Mouse (Mus musculus) heart, adult 9 months (tissue): ENCODE results near the gene Shkbp1.

ENCODE experiments used
- DNase-seq, 2 experiments: peaks; one replicate each; pipeline ENCODE4 v3.0.0; 2022; ENCODE audit warnings: low spot score in 2 of 2

Shkbp1 gene

DNA sequence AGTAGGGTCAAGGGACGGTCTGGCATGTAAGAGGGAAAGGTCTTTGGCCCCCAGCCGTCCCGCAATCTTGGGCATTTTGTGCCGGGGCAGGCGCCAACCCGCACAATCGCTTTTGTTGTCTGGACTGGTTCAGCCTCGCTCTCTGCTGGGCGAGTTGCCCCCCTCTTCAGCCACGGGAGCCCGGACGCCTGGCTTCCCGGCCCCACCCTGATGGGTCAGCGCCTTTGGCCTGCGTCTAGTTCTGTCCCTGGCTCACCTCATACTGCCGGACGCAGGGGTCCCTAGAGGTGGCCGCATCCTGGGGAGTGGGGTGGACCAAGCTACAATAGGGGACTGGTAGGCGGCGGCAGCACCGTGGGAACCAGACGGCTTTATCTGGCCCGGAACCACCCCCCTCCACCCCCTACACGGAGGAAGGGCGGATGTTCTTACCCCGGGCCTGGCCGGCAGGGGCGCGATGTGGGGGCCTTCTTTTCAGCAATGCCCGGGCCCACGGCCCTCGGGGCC lies 21.4 kb downstream of the Shkbp1 start:
- DNase-seq, result peak; percentile 88 to 91

DNA sequence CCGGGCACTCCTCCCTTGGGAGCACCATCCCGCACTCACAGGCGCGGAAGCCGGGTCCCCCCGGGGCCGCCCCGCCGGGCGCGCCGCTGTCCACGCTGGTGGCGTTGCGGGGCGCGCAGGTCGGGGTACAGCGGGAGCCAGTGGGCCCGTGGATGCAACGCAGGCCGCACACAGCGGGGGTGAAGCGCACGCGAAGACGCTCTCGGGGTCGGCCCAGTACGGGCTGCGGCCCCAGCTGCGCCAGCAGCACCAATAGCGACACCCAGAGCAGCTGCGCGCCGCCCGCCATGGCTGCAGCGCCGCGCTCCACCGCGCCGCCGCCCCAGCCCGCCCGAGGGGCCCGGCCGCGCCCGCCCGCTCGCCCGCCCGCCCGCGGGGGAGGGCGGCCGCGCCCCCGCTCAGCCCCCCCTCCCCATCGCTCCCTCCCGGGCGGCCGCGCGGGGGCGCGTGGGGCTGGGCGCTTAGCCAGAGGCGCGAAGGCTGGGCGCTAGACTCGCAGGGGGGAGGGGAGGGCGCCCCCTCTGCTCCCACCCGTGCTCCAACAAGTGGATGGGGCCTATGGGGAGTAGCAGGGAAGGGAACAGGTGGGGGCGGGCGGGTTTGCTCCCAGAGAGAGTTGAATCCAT lies 22.4 kb downstream of the Shkbp1 start:
- peak; percentile 59 to 67 for DNase-seq

DNA sequence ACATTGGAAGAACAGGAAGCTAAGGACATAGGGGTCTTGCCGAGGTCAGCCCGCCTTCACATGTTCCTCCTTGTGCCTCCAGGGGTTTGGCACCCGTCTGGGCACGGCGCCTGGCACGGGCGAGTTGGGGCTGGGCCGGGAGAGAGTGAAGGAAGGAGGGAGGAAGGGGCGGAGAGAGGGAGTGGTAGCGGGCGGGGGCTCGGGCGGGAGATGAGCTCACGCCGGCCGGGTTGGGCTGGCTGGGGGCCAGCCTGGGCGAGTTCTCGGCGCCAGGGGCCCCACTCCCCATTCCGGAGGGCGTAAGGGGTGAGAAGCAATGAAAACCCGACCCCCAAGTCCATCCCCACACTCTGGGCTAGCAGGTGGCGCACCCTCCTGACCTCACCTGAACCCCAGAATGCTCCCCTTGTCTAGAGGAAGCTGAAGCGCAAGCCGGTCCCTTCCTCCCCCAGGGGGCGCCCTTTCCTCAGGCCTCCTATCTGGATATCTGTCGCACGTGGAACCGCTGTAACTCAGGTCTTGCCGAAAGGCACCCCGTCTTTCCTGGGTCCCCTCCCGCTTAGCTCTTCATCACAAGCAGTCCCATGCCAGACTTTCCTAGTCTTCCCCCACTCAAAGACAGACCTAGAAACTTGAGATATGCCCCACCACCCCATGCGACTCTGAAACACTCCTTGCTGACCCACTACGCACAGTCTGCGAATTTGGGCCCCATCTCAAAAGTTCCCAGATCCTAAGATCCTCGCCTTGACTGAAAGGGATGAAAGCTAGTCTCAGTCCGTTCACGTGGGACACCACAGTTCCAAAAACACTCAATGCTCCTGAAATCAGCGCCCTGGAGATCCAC lies 23.2 kb downstream of the Shkbp1 start:
- DNase-seq, result peak; percentile 91 to 94

DNA sequence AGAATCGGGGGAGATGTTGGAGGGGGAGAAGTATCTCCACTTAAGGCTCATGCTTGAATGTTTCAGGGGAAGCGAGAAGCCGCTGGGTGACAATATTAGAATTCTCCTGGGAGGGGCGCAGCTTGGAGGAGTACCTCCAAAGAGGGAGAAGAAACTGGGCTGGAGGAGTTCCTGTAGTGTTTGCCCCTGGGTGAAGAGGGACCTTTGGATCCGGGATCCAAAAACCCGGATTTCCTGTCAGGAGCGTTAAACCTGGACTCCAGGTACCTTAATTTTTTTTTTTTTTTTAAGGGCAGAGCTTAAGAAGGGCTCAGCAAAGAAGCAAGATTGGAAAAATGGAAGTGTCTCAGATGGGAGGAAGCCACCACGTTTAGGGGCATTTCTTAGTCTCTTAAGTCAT lies 24.0 kb downstream of the Shkbp1 start:
- DNase-seq, result peak in 1 of 2 experiments; percentile 41

DNA sequence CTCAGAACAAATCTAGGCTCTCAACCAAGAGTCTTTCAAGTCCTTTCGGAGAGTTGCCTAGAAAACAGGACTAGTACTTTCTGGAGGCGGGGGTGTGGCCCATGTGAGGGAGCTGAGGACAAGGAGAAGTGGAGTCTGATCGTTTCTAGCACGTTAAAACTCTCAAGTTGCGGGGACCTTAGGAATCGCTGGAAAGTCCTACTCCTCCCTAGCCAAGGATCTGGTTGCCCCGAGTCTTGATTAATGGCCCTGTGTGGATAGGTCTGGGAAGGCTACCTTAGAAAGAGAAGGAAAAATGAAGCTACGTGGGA lies 24.3 kb downstream of the Shkbp1 start:
- no peak for DNase-seq

DNA sequence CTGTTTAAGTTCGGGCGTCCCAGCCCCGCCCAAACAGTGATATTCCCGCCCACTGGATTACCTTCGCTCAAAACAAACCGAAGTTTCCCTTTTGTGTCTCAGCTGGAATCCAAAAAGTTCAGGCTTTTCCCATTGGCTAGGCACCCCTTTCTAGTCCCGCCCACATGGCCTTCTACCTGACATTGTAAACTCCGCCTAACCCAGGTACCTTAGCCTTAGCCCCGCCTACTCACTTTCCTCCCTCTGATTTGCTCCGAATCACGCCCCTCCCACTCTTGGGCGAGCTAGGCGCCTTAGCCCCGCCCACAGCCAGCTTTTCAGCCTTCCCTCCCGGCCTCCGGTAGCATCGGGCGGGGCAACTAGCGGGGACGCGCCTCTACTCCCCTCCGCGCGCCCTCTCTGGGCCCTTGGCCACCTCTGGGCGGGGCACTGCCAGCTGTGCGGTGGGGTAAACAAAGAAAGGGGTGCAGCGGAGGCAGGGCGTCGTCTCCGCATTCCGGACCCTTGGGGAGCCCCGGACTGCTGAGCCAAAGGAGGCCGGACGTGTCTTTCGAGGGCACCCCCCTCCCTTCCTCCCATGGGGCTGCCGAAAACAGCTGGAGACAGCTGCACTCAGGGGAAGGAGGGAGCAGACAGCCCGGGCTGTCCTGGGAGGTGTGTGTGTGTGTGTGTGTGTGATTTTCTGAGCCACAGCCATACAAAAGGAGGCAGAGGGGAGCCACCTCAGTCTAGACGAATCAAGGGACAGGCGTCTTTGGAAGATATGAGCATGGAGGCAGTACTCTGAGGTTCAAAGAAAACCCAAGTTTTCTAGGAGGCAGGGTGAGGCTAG lies 24.9 kb downstream of the Shkbp1 start:
- peak; percentile 97 to 98 for DNase-seq

DNA sequence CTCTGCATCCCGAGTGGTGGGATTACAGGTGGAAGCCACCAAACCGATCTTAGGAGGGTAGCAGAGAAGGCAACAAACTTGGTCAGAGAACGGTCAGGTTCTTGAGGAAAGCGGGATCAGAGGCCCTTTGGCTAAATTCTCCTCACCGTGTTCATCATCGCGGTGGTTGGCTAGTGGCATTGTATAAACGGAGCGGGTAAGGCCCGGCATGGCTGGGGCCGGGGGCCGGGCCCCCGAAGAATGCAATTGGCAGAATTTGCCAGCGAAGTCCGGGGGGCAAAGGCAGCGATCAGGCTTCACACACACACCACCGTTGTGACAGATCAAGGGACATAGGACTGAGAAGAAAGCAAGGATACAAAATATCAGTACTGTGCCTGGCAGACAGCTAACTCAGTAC lies 25.8 kb downstream of the Shkbp1 start:
- DNase-seq, result no peak

DNA sequence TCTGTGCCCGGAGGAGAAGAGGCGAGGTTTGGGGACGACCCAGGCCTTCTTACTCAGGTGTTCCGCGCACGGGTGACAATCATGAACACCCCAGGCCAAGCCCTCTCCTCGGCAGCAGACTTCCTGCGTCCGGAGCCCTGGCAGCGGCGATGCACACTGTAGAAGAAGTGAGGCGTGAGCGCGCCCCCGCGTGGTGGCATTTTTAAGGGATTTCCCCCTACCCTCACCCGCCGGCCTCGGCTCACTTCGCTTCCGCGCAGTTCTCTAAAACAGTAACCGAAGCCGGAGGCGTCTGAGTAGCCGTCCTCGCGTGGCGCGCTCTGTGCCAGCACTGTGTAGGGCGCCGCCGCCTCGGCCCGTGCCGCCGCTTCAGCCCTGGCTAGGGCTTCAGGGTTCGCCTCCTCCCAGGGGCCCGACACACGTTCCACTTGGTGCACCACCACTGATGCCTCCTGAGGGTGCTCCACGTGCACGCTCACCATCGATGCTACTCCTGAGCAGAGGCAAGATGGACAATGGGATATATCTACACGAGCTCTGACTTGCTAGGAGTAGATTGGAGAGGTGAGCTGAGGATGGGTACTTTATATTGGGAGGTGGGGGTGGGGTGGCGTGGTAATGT lies 26.4 kb downstream of the Shkbp1 start:
- DNase-seq, result peak; percentile 80 to 82

DNA sequence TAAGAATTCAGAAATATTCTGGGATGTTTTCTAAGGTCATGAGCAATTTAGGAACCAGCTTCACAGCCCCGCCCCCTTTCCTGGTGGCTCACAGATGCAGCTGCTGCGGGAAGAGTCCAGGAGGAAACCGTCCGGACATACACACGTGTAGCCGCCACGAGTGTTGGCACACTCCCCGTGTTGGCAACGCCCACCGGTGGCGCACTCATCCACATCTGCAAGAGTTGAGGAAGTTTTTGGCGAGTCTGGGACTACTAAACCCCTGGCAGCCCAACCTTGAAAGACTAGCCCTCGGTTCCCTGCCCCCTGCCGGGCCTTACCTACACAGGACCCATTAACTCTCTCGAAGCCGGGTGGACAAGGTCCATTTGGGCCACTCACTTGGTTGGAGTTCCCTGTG lies 27.2 kb downstream of the Shkbp1 start:
- peak; percentile 83 to 87 for DNase-seq

DNA sequence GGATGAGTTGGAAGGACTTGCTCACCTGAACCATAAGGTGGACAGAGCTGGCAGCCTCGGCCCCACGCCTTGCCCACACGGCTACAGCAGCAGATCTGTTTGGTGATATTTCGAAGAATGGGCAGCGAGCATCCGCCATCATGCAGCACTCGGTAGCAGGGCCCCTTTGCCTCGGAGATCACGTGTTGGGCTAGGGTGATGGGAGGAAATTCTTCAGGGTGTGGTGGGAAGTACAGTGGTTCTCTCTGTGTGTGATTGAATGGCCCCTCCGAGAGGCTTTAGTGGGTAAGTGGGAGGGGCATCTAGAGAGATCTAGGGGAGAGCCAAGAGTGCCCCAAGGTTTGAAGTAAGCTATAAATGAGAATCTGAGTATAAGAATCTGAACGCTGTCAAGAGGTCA lies 27.7 kb downstream of the Shkbp1 start:
- peak in 1 of 2 experiments; percentile 73 for DNase-seq

DNA sequence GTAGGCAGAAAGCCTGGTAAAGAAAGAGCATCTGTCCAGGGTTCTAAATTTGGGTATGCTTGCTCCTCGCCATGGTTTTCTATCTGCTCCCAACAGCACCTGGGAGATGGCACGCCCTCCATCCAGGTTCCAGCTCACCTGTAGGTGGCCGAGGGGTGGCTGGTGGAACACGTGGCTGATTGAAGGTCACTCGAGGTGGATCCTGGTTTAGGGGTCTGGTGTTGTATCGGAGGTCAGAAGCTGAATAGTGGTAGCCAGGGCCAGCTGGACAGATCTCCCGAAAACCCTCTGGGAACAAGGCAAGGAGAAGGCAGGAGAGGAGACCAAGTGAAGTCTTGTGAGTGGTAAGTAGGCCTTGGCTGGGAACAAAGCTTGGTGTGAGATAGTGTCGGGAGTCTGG lies 28.3 kb downstream of the Shkbp1 start:
- no peak for DNase-seq

DNA sequence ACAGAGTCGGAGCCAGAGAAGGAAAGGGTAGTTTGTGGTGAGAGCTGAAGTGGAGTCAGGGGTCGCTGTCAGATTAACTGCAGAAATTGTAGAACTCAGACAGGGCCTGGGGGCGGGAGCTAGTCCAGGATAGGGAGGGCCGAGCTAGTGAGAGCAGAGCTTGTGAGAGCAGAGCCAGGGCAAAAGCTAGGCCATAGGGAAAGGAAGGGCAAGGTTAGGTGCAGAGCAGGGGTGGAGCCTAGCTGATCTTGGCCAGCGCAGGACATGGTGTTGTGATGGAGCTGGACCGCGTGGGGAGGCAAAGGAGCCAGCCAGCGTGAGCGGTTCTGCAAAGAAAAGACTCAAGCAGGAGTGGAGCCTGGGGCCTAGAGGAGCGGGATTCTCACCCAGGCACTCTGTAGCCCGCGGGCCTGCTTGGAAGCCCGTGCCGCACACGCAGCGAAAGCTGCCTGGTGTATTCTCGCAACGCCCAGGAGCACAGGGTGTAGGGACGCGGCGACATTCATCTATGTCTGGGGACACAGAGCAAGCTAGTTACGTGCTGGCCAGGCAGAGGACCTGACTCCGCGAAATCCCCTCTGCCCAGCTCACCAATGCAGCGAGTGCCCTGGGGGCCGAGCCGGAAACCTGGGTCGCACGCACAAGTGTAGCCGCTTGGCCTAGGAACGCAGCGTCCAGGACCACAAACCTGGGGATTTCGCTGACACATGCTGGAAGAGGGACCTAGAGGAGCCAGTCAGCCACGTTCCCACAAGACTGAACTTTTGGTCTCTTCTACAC lies 29.5 kb downstream of the Shkbp1 start:
- peak; percentile 68 to 73 for DNase-seq

DNA sequence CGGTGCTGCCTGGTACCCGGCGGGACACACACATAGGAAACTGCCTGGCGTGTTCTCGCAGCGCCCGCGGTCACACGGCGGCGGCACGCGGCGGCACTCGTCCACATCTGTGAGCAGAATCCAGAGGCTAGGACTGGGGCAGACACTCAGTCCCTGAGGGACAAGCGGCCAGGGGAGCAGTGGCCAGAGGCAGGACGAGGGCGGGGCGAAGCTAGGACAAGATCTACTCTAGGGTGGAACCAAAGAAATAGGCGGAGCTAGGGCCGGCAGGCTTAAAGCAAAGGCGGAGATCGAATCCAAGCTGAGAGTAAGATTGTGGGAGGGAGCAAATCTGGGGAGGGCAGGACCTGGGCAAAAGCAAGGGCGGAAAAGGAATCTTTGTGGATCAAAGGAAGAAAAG lies 30.1 kb downstream of the Shkbp1 start:
- DNase-seq, result peak; percentile 90 to 91

DNA sequence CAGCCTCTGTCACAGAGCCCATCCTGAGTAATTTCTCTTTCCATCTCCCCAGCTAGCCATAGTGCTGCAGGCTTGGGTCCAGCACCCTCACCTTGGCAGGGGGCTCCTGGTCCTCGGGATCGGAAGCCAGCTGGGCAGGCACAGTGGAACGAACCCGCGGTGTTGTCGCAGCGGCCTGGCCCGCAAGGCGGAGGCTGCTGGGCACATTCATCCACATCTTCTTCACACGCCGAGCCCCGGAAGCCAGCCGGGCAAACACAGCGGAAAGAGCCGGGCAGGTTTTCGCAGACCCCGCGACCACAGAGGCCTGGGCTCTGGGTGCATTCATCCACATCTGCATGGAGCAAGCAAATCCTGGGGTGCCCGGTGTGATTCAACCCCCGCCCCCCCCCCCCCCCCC lies 30.9 kb downstream of the Shkbp1 start:
- DNase-seq, result no peak

DNA sequence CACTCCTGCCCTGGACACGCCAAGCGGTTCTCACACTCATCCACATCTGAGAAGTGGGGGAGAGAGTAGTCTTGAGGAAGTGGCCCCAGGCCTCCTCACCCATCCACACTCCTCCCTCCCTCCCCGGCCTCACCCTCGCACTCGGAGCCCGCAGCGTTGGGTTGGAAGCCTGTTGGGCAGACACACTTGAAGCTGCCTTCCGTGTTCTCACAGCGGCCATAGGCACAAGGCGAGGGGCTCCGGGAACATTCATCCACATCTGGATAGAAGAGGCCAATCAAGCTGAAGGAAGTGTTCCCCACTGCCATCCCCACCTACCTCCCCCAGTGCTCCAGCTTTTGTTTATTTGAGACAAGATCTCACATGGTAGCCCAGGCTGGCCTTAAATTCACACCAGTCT lies 31.7 kb downstream of the Shkbp1 start:
- no peak for DNase-seq

DNA sequence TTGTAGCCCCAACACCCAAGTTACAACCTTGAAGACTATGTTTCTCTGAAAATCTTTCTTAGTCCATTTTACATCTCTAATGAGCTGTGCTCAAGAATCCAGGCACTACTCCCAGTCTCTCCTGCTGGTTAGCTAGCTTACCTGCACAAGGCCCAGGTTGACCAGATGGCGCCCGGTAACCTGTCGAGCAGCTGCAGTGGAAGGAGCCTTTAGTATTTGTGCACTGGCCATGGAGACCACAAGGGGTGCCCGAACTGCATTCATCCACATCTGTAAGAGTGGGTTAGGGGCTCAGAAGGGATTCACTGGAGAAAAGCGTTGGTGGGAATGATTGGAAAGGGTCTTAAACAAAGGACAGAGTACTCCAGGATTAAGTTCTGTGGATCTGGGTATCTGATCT lies 32.8 kb downstream of the Shkbp1 start:
- no peak for DNase-seq

DNA sequence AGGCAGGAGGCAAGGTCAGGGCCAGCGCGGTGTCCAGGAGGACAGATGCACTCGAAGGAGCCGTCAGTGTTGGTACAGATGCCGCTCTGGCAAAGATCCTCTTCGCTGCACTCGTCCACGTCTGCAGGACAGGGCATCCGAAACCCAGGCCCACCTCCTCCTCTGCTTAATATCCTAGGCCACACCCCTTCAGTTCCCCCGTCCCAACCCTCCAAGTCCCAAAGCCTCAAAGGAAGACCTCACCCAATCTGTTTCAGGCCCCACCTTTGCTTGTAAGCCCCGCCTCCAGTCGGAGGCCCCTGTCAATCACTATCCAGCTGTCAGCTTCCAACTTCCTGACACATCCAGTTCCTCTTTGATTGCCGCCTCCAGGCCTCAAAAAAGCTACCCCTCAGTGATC lies 33.5 kb downstream of the Shkbp1 start:
- DNase-seq, result no peak

DNA sequence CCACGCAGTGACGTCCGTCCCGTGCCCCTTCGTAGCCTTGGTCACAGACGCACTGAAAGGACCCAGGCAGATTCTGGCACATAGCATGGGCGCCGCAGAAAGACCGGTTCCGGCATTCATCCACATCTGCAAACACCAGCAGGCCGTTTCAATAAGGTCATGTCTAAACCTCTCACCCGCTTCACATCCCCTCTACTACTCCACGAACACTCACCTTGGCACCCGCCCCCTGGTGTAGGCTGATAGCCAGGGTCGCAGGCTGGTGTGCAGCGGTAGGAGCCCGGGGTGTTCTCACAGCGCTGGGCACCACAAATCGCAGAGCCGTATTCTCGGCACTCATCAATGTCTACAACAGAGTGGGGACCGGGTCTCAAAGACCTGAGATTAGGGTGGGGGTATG lies 36.4 kb downstream of the Shkbp1 start:
- no peak for DNase-seq

DNA sequence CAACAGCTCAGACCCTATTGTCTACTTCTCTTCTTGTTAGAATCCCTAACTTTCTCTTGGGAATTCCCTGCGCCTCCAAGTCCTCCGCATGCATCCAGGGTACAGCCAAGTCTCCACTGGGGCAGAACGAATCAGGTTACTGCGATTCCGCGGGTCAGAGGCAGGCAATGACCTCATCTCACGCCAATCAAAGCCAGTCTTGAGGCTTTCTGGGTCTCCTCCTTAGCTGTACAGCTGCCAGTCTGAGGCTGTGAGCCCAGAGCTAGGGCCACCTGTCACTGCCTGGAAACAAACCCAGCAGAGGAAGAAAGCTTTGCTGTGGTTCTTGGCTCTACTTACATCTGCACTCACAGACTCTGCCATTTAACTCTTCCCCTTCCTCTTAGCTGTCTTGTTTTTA lies 39.9 kb downstream of the Shkbp1 start:
- DNase-seq, result peak; percentile 75 to 83

DNA sequence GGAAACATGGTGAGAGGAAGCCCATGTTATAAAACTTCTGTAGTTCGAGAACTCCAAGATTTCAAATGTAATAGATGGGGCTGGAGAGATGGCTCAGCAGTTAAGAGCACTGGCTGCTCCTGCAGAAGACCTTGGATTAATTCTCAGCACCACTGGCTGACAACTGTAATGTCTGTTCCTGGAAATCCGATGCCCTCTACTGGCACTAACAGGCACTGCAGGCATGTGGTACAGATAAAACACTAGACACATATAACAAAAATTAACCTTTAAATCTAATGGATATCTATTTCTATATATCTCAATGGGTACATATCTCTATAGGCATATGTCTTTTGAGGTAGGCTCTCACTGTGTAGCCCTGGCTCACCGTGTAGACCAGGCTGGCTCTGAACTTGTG lies 41.4 kb downstream of the Shkbp1 start:
- no peak for DNase-seq

DNA sequence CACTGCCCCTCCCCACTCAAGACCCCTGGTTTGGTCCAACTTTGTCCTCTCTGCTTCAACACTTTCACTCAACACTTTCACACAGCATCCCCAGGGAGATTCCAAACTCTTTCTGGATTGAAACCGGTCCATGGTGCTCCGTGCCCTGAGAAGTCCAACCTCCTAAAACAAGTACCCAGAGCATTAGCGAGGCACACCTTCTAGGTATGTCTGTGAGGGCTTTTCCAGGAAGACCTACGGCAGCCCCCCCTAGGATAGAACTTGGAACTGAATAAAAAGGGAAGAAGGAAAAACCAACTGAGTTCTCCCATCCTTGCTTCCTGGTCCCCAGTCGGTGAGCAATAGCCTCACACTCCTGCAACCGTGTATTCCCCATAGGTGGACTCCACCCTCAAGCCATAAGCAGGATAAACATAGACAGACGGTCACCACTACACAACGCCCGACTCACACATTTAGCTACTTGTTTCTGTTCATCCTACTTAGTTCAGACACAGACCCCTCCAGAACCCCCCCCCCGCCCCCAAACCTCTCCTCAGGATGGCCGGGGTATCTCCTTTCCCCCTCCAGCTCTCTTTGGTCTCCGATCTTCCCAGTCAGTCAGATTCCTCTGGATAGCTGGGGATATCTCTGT lies 44.1 kb downstream of the Shkbp1 start:
- DNase-seq, result no peak
